Mouse (Mus musculus): ENCODE data around the gene Prss12.

- TF ChIP-seq CTCF (IDR thresholded peaks at IDR 0.05; ENCODE audit: low read depth) = no peak
- TF ChIP-seq EP300 (IDR thresholded peaks at IDR 0.05; ENCODE audit: low read depth) = no peak
Observed at GRCm38 (mm10) chr3:123429597-123430458, 16.9 kb upstream of the Prss12 start.
